Mouse (Mus musculus) embryo, embryonic 9.5 days (tissue): ENCODE results near the gene Rhbdf1.
A peak's percentile ranks its signal among the peaks of the same experiment; 100 is the strongest.

Experiments
- DNase-seq: peaks from one replicate; pipeline ENCODE4 v3.0.0-alpha.2; 2017; ENCODE audit errors: extremely low spot score

Gene Rhbdf1

GRCm38 (mm10) chr11:32189434-32189833 is 32.7 kb downstream of the Rhbdf1 start:
- DNase-seq: no peak

- DNase-seq: no peak
Measured at GRCm38 (mm10) chr11:32188881-32189280, 33.2 kb downstream of the Rhbdf1 start.

GRCm38 (mm10) chr11:32187256-32187655 is 34.8 kb downstream of the Rhbdf1 start:
- DNase-seq: no peak

- DNase-seq: no peak
Measured at GRCm38 (mm10) chr11:32186031-32186430, 36.1 kb downstream of the Rhbdf1 start.

- no peak for DNase-seq
Measured at GRCm38 (mm10) chr11:32184469-32184868, 37.6 kb downstream of the Rhbdf1 start.

- peak; percentile 80 for DNase-seq
Measured at GRCm38 (mm10) chr11:32181973-32182868, 39.9 kb downstream of the Rhbdf1 start.

GRCm38 (mm10) chr11:32181246-32181645 is 40.9 kb downstream of the Rhbdf1 start:
- DNase-seq: no peak

- no peak for DNase-seq
Measured at GRCm38 (mm10) chr11:32178506-32178905, 43.6 kb downstream of the Rhbdf1 start.

- no peak for DNase-seq
Measured at GRCm38 (mm10) chr11:32166683-32167082, 55.4 kb downstream of the Rhbdf1 start.

GRCm38 (mm10) chr11:32161922-32162804 is 59.9 kb downstream of the Rhbdf1 start:
- DNase-seq: peak; percentile 89

- DNase-seq: peak; percentile 30
Measured at GRCm38 (mm10) chr11:32161500-32161899, 60.6 kb downstream of the Rhbdf1 start.

- no peak for DNase-seq
Measured at GRCm38 (mm10) chr11:32160341-32160740, 61.8 kb downstream of the Rhbdf1 start.
